Mouse (Mus musculus) gastrocnemius, adult 2 months (tissue): ENCODE measurements around the gene Bnipl. TPM values are rescaled to one million over a fixed set of nuclear protein-coding genes. Genes with fewer than 3 reads are reported as not detected.

Source experiments
- DNase-seq: peaks from one replicate; pipeline ENCODE4 v3.0.0; 2022
- H3K27ac ChIP-seq: fragments of 200-600 bp; 2 replicates; pipeline ENCODE4 v1.8.1; 2022; ENCODE audit warnings: mild to moderate bottlenecking
- H3K4me3 ChIP-seq: fragments of 200-600 bp; 2 replicates; pipeline ENCODE4 v1.8.1; 2022; ENCODE audit warnings: mild to moderate bottlenecking, moderate library complexity
- CTCF ChIP-seq: fragments of 200-600 bp; IDR thresholded peaks from 2 replicates; pipeline ENCODE4 v1.8.1; 2022; ENCODE audit warnings: antibody characterized with exemption, mild to moderate bottlenecking, moderate library complexity
- intact Hi-C: fragments of 180-260 bp; cut with DNase I; formaldehyde crosslinking; loops from one replicate; pipeline ENCODE4 v1.15.1; 2025
- total RNA-seq, 2 experiments: library from RNA; stranded (reverse); gene quantifications; 2 replicates each; pipeline ENCODE4 v1.2.3; 2021

Gene Bnipl
- total RNA-seq, 2 experiments from 2014 or later = 0.31 TPM; not detected in 1

GRCm38 (mm10) chr3:95286011-95286410 lies 35.0 kb upstream of the Bnipl start:
- H3K4me3 ChIP-seq = peak overlapping the region; percentile 35
- peak overlapping the region; percentile 66 for H3K27ac ChIP-seq
- TF ChIP-seq CTCF = no peak
- DNase-seq = no peak
- intact Hi-C loops = loop anchor here (2.0 kb wide), 1 partner anchor 25 kb away; no protein-coding TSS in a partner anchor

GRCm38 (mm10) chr3:95285390-95285789 lies 34.4 kb upstream of the Bnipl start:
- intact Hi-C loops = no loop called here
- no peak for TF ChIP-seq CTCF
- no peak for DNase-seq
- H3K4me3 ChIP-seq = peak overlapping the region; percentile 17
- H3K27ac ChIP-seq = peak overlapping the region; percentile 66

- peak overlapping the region; percentile 88 for H3K4me3 ChIP-seq
- H3K27ac ChIP-seq = peak overlapping the region; percentile 95
- no peak for DNase-seq
- intact Hi-C loops = no loop called here
- TF ChIP-seq CTCF = no peak
These were observed 33.7 kb upstream of the Bnipl start for GRCm38 (mm10) chr3:95284501-95285281.

- intact Hi-C loops = no loop called here
- DNase-seq = no peak
- TF ChIP-seq CTCF = no peak
- peak overlapping the region; percentile 88 for H3K4me3 ChIP-seq
- H3K27ac ChIP-seq = peak overlapping the region; percentile 95
These were observed 33.1 kb upstream of the Bnipl start for GRCm38 (mm10) chr3:95284062-95284461.

GRCm38 (mm10) chr3:95283589-95283941 lies 32.6 kb upstream of the Bnipl start:
- intact Hi-C loops = no loop called here
- peak overlapping the region; percentile 88 for H3K4me3 ChIP-seq
- peak overlapping the region; percentile 95 for H3K27ac ChIP-seq
- DNase-seq = no peak
- TF ChIP-seq CTCF = no peak

GRCm38 (mm10) chr3:95282865-95283588 lies 32.0 kb upstream of the Bnipl start:
- peak; percentile 91 for DNase-seq
- Histone ChIP-seq H3K4me3 (peak overlapping the region; percentile 88), H3K27ac (peak overlapping the region; percentile 95)
- peak; percentile 34 for TF ChIP-seq CTCF
- intact Hi-C loops = no loop called here

- peak overlapping the region; percentile 95 for H3K27ac ChIP-seq
- no peak for TF ChIP-seq CTCF
- peak; percentile 53 for DNase-seq
- peak overlapping the region; percentile 88 for H3K4me3 ChIP-seq
- intact Hi-C loops = no loop called here
These were observed 31.4 kb upstream of the Bnipl start for GRCm38 (mm10) chr3:95282381-95282864.

- peak; percentile 43 for TF ChIP-seq CTCF
- peak; percentile 100 for DNase-seq
- intact Hi-C loops = no loop called here
These were observed 30.5 kb upstream of the Bnipl start, which contains the start of the genes Mindy1 and Prune1 for GRCm38 (mm10) chr3:95281216-95282126. Gene Mindy1, plus strand, starts transcription at chr3:95281345. Gene Prune1, minus strand, starts transcription at chr3:95282076.

GRCm38 (mm10) chr3:95280747-95281146 lies 29.8 kb upstream of the Bnipl start:
- intact Hi-C loops = no loop called here
- Histone ChIP-seq H3K4me3 (peak overlapping the region; percentile 88), H3K27ac (peak overlapping the region; percentile 95)
- no peak for DNase-seq
- TF ChIP-seq CTCF = no peak

More at GRCm38 (mm10) chr3:95281216-95282126, 30.5 kb upstream of the Bnipl start, which contains the start of the genes Mindy1 and Prune1:
- Histone ChIP-seq H3K4me3 (peak within 1 kb of the TSS; percentile 88), H3K27ac (peak within 1 kb of the TSS; percentile 95)

GRCm38 (mm10) chr3:95277149-95277551 lies 26.2 kb upstream of the Bnipl start:
- H3K4me3 ChIP-seq = peak overlapping the region; percentile 2; the same call in 1 of the 2 replicates
- peak overlapping the region; percentile 93 for H3K27ac ChIP-seq
- peak; percentile 58 for DNase-seq
- TF ChIP-seq CTCF = no peak
- intact Hi-C loops = no loop called here

GRCm38 (mm10) chr3:95276428-95276934 lies 25.5 kb upstream of the Bnipl start:
- no peak for TF ChIP-seq CTCF
- DNase-seq = no peak
- intact Hi-C loops = no loop called here
- Histone ChIP-seq H3K27ac (peak overlapping the region; percentile 93), H3K4me3 (no peak overlapping the region)

- peak; percentile 59 for DNase-seq
- H3K27ac ChIP-seq = peak overlapping the region; percentile 93
- peak overlapping the region; percentile 18 for H3K4me3 ChIP-seq
- intact Hi-C loops = no loop called here
- TF ChIP-seq CTCF = no peak
These were observed 24.2 kb upstream of the Bnipl start for GRCm38 (mm10) chr3:95275161-95275560.
